Mouse (Mus musculus) right cerebral cortex, postnatal 25 days (tissue): Measurements from ENCODE around the gene Btbd17.

Source experiments
- DNase-seq: peaks from one replicate; pipeline ENCODE4 v3.0.0; 2022

Gene Btbd17

GRCm38 (mm10) chr11:114795848-114796322 lies at the start of gene Btbd17:
Gene Btbd17 (minus strand): TSS chr11:114795945.
- DNase-seq, result no peak

- DNase-seq, result no peak
Measured at GRCm38 (mm10) chr11:114844464-114845220, 48.9 kb upstream of the Btbd17 start.

GRCm38 (mm10) chr11:114843818-114844463 lies 48.2 kb upstream of the Btbd17 start:
- no peak for DNase-seq

GRCm38 (mm10) chr11:114833166-114833565 lies 37.4 kb upstream of the Btbd17 start:
- DNase-seq, result no peak

- no peak for DNase-seq
Measured at GRCm38 (mm10) chr11:114830433-114830773, 34.7 kb upstream of the Btbd17 start.

- DNase-seq, result no peak
Measured at GRCm38 (mm10) chr11:114829499-114830432, 34.0 kb upstream of the Btbd17 start.

GRCm38 (mm10) chr11:114826686-114827085 lies 30.9 kb upstream of the Btbd17 start:
- no peak for DNase-seq

- no peak for DNase-seq
Measured at GRCm38 (mm10) chr11:114823199-114823725, 27.5 kb upstream of the Btbd17 start.

- peak; percentile 86 for DNase-seq
Measured at GRCm38 (mm10) chr11:114822727-114823126, 27.0 kb upstream of the Btbd17 start.

GRCm38 (mm10) chr11:114821325-114821724 lies 25.6 kb upstream of the Btbd17 start:
- no peak for DNase-seq

- no peak for DNase-seq
Measured at GRCm38 (mm10) chr11:114820444-114820843, 24.7 kb upstream of the Btbd17 start.

- DNase-seq, result no peak
Measured at GRCm38 (mm10) chr11:114819110-114819509, 23.4 kb upstream of the Btbd17 start.

GRCm38 (mm10) chr11:114818185-114818584 lies 22.4 kb upstream of the Btbd17 start:
- DNase-seq, result no peak

- no peak for DNase-seq
Measured at GRCm38 (mm10) chr11:114816934-114817333, 21.2 kb upstream of the Btbd17 start.

GRCm38 (mm10) chr11:114814873-114815592 lies 19.3 kb upstream of the Btbd17 start:
- DNase-seq, result no peak

- peak; percentile 82 for DNase-seq
Measured at GRCm38 (mm10) chr11:114812731-114813240, 17.0 kb upstream of the Btbd17 start.

- DNase-seq, result no peak
Measured at GRCm38 (mm10) chr11:114810344-114810743, 14.6 kb upstream of the Btbd17 start.

- no peak for DNase-seq
Measured at GRCm38 (mm10) chr11:114809371-114809770, 13.6 kb upstream of the Btbd17 start.

GRCm38 (mm10) chr11:114807686-114808427 lies 12.1 kb upstream of the Btbd17 start:
- no peak for DNase-seq

- DNase-seq, result no peak
Measured at GRCm38 (mm10) chr11:114807025-114807424, 11.3 kb upstream of the Btbd17 start.

GRCm38 (mm10) chr11:114803990-114804389 lies 8.2 kb upstream of the Btbd17 start:
- no peak for DNase-seq
